Mouse (Mus musculus): Measurements from ENCODE around the gene Icam2. TPM values are rescaled to one million over a fixed set of nuclear protein-coding genes. Genes with fewer than 3 reads are reported as not detected.

Icam2 gene
- total and polyA plus RNA-seq, 3 experiments = 15.3 to 40.1 (median 26.7) TPM

DNA sequence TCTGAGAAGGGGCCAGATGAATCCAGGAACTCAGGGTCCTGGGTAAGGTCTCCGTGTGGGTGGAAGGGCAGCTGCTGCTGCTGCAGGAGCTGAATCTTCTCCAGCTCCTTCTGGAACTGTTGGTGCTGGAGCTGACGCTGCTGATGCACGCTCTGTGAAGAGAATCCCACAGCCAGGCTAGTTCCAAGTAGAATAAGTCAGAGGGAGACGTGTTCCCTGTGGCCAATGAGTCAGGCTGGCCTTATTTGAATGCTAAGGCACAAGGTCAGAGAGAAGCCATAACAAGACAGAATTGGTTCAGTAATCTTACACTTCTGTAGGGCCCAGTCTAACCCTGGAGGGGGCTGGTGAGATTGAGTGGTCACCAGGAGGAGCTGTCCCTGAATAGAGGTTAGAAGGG lies 22.1 kb upstream of the Icam2 start:
- Histone ChIP-seq H3K9ac (ENCODE audit: insufficient read depth, low read depth) (no peak overlapping the region), H3K36me3 (replicated peaks in 1 of 2; ENCODE audit: control insufficient read depth in 1 of 2, insufficient read depth in 1 of 2, low read length in 1 of 2) (peaks cover 81 to 88% of the 10 kb centered on the region in 2 experiments), H3K79me2 (replicated peaks; ENCODE audit: control insufficient read depth, extremely low read depth, insufficient read depth, poor library complexity, severe bottlenecking) (no peaks in the 10 kb centered on the region), H3K9me3 (replicated peaks; ENCODE audit: low read length) (no peaks in the 10 kb centered on the region), H3K27me3 (replicated peaks) (no peaks in the 10 kb centered on the region), H3K4me3 (replicated peaks in 1 of 3; ENCODE audit: low read depth in 2 of 3, low read length in 2 of 3, poor library complexity in 1 of 3) (no peak overlapping the region), H3K4me1 (ENCODE audit: control insufficient read depth in 1 of 2, insufficient read depth in 2 of 2) (peaks cover 0 to 11% of the 10 kb centered on the region in 2 experiments; a peak in 2 of 4 replicates), H3K4me2 (ENCODE audit: insufficient read depth, low read depth, poor library complexity, severe bottlenecking) (no peak overlapping the region), H3K27ac (ENCODE audit: insufficient read depth, low read depth) (no peak overlapping the region)
- dilution Hi-C loops (cut with MboI; ENCODE audit: extremely low pct_ligation_motif_present, extremely low pct_unique_long_range_greater_than_20kb, low sequenced_read_pairs) (no loop called here), in situ Hi-C loops (cut with MboI; ENCODE audit: low pct_ligation_motif_present, low pct_unique_long_range_greater_than_20kb, low sequenced_read_pairs) (no loop called here)
- DNase-seq (ENCODE audit: extremely low read depth) = no peak
- TF ChIP-seq POLR2AphosphoS2 (IDR thresholded peaks at IDR 0.05; ENCODE audit: low read depth, low read length) (no peak), MAZ (IDR thresholded peaks at IDR 0.05; ENCODE audit: low read depth, low read length) (no peak), UBTF (IDR thresholded peaks at IDR 0.05; ENCODE audit: low read depth, low read length) (no peak), CTCF (conservative IDR thresholded peaks at IDR 0.05 in 1 of 2, IDR thresholded peaks at IDR 0.05 in 1 of 2; ENCODE audit: low read depth in 2 of 2, low read length in 2 of 2) (no peak), TCF12 (IDR thresholded peaks at IDR 0.05; ENCODE audit: low read depth, low read length) (no peak), RAD21 (IDR thresholded peaks at IDR 0.05; ENCODE audit: low read depth, low read length) (no peak), RCOR1 (conservative IDR thresholded peaks at IDR 0.05; ENCODE audit: low read depth, low read length) (no peak), JUND (conservative IDR thresholded peaks at IDR 0.05; ENCODE audit: low read depth, low read length) (no peak), CHD1 (IDR thresholded peaks at IDR 0.05; ENCODE audit: low read depth, low read length) (no peak), PAX5 (IDR thresholded peaks at IDR 0.05; ENCODE audit: low read length) (no peak), MAX (IDR thresholded peaks at IDR 0.05; ENCODE audit: low read length) (no peak), GABPA (IDR thresholded peaks at IDR 0.05; ENCODE audit: insufficient replicate concordance, low read depth, low read length) (no peak), MXI1 (IDR thresholded peaks at IDR 0.05; ENCODE audit: low read depth, low read length) (no peak), HCFC1 (IDR thresholded peaks at IDR 0.05; ENCODE audit: low read depth, low read length) (no peak), KAT2A (IDR thresholded peaks at IDR 0.05; ENCODE audit: insufficient replicate concordance, low read length) (no peak), IRF4 (IDR thresholded peaks at IDR 0.05; ENCODE audit: low read depth, low read length) (no peak), MEF2A (IDR thresholded peaks at IDR 0.05; ENCODE audit: borderline replicate concordance, low read depth, low read length) (no peak)

DNA sequence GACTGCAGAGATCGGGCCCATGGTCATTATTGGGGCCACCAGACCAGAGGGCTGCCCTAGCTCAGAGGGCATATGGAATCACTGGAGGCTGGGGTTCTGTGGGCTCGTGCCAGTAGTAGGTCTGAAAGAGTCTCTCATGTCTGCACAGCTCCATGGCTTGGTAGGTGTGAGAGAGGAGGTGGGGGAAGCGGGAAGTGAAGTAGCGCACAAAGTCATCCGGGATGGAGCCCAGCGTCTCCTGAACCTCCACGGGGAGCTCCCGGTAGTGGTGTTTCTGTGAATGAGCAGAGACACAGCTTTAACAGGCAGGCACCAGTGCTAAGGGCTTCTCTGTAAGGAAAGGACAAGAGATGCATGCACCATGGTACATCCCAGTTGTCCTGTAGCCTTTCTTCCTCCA lies 10.6 kb upstream of the Icam2 start:
- no peaks in the 10 kb centered on the region for H3K27me3 ChIP-seq (replicated peaks)
- peaks cover 84 to 90% of the 10 kb centered on the region in 2 experiments for H3K36me3 ChIP-seq (replicated peaks in 1 of 2; ENCODE audit: control insufficient read depth in 1 of 2, insufficient read depth in 1 of 2, low read length in 1 of 2)
- TF ChIP-seq POLR2AphosphoS2 (IDR thresholded peaks at IDR 0.05; ENCODE audit: low read depth, low read length) = no peak
- no peak for TF ChIP-seq TCF12 (IDR thresholded peaks at IDR 0.05; ENCODE audit: low read depth, low read length)
- TF ChIP-seq MAZ (IDR thresholded peaks at IDR 0.05; ENCODE audit: low read depth, low read length) = no peak
- no peak for TF ChIP-seq ZKSCAN1 (IDR thresholded peaks at IDR 0.05; ENCODE audit: borderline replicate concordance, low read depth, low read length)
- no peak for TF ChIP-seq CHD1 (IDR thresholded peaks at IDR 0.05; ENCODE audit: low read depth, low read length)
- TF ChIP-seq NELFE (IDR thresholded peaks at IDR 0.05; ENCODE audit: low read depth, low read length) = no peak
- TF ChIP-seq ZC3H11A (IDR thresholded peaks at IDR 0.05; ENCODE audit: low read depth, low read length) = no peak
- TF ChIP-seq MXI1 (IDR thresholded peaks at IDR 0.05; ENCODE audit: low read depth, low read length) = no peak
- no peak for TF ChIP-seq CHD2 (IDR thresholded peaks at IDR 0.05; ENCODE audit: low read length)
- TF ChIP-seq POLR2A (IDR thresholded peaks at IDR 0.05; ENCODE audit: low read depth, low read length) = no peak
- TF ChIP-seq ZNF384 (IDR thresholded peaks at IDR 0.05; ENCODE audit: low read depth, low read length) = no peak
- no peak for TF ChIP-seq HCFC1 (IDR thresholded peaks at IDR 0.05; ENCODE audit: low read depth, low read length)
- no peak for TF ChIP-seq UBTF (IDR thresholded peaks at IDR 0.05; ENCODE audit: low read depth, low read length)
- TF ChIP-seq MAFK (IDR thresholded peaks at IDR 0.05; ENCODE audit: insufficient replicate concordance, low read length) = no peak
- TF ChIP-seq RCOR1 (conservative IDR thresholded peaks at IDR 0.05; ENCODE audit: low read depth, low read length) = no peak
- no peak for TF ChIP-seq BHLHE40 (IDR thresholded peaks at IDR 0.05; ENCODE audit: low read depth, low read length)
- TF ChIP-seq USF2 (conservative IDR thresholded peaks at IDR 0.05; ENCODE audit: low read depth, low read length) = no peak
- dilution Hi-C loops (cut with MboI; ENCODE audit: extremely low pct_ligation_motif_present, extremely low pct_unique_long_range_greater_than_20kb, low sequenced_read_pairs) = no loop called here
- no peaks in the 10 kb centered on the region for H3K79me2 ChIP-seq (replicated peaks; ENCODE audit: control insufficient read depth, extremely low read depth, insufficient read depth, poor library complexity, severe bottlenecking)
- DNase-seq (ENCODE audit: extremely low read depth) = no peak
- no peak overlapping the region for H3K4me3 ChIP-seq (replicated peaks in 1 of 3; ENCODE audit: low read depth in 2 of 3, low read length in 2 of 3, poor library complexity in 1 of 3)
- no peak overlapping the region for H3K9ac ChIP-seq (ENCODE audit: insufficient read depth, low read depth)
- H3K4me1 ChIP-seq (ENCODE audit: control insufficient read depth in 1 of 2, insufficient read depth in 2 of 2) = no peaks in the 10 kb centered on the region
- H3K9me3 ChIP-seq (replicated peaks; ENCODE audit: low read length) = no peaks in the 10 kb centered on the region
- no peak overlapping the region for H3K4me2 ChIP-seq (ENCODE audit: insufficient read depth, low read depth, poor library complexity, severe bottlenecking)
- H3K27ac ChIP-seq (ENCODE audit: insufficient read depth, low read depth) = no peak overlapping the region
- in situ Hi-C loops (cut with MboI; ENCODE audit: low pct_ligation_motif_present, low pct_unique_long_range_greater_than_20kb, low sequenced_read_pairs) = no loop called here
